Mouse (Mus musculus): ENCODE results near the gene Ablim1.

GRCm38 (mm10) chr19:57151504-57151903 lies 163.2 kb downstream of the Ablim1 start:
- TF ChIP-seq CTCF (IDR thresholded peaks at IDR 0.05; ENCODE audit: low read depth) (no peak), EP300 (IDR thresholded peaks at IDR 0.05; ENCODE audit: low read depth) (no peak)
